Mouse (Mus musculus): ENCODE measurements at regions not wholly inside any gene's neighbourhood (a gene's known extent, or its start where the extent isn't known, plus 50 kb on each side); places are given as distances from the start of the nearest gene placed in this dataset.

- DNase-seq (ENCODE audit: low spot score), result no peak
These were observed 329.9 kb upstream of the Jarid2 start for GRCm38 (mm10) chr13:44399370-44399685.

- no peak for DNase-seq (ENCODE audit: low spot score)
These were observed 329.4 kb upstream of the Jarid2 start for GRCm38 (mm10) chr13:44399831-44400321.

GRCm38 (mm10) chr13:44404010-44404575 lies 325.2 kb upstream of the Jarid2 start:
- DNase-seq (ENCODE audit: low spot score), result no peak

- no peak for DNase-seq (ENCODE audit: low spot score)
These were observed 322.0 kb upstream of the Jarid2 start for GRCm38 (mm10) chr13:44407307-44407706.

- DNase-seq (ENCODE audit: low spot score), result no peak
These were observed 320.7 kb upstream of the Jarid2 start for GRCm38 (mm10) chr13:44408619-44408959.

- no peak for DNase-seq (ENCODE audit: low spot score)
These were observed 320.1 kb upstream of the Jarid2 start for GRCm38 (mm10) chr13:44408960-44409719.

- no peak for DNase-seq (ENCODE audit: low spot score)
These were observed 319.6 kb upstream of the Jarid2 start for GRCm38 (mm10) chr13:44409720-44410047.

GRCm38 (mm10) chr13:44411781-44412496 lies 317.3 kb upstream of the Jarid2 start:
- DNase-seq (ENCODE audit: low spot score), result no peak

GRCm38 (mm10) chr13:44413305-44413704 lies 316.0 kb upstream of the Jarid2 start:
- DNase-seq (ENCODE audit: low spot score), result no peak

- DNase-seq (ENCODE audit: low spot score), result no peak
These were observed 313.3 kb upstream of the Jarid2 start for GRCm38 (mm10) chr13:44415971-44416370.

GRCm38 (mm10) chr13:44416986-44417385 lies 312.3 kb upstream of the Jarid2 start:
- no peak for DNase-seq (ENCODE audit: low spot score)

GRCm38 (mm10) chr13:44419056-44419455 lies 310.2 kb upstream of the Jarid2 start:
- DNase-seq (ENCODE audit: low spot score), result no peak

- DNase-seq (ENCODE audit: low spot score), result no peak
These were observed 309.6 kb upstream of the Jarid2 start for GRCm38 (mm10) chr13:44419472-44420226.

GRCm38 (mm10) chr13:44420227-44420592 lies 309.1 kb upstream of the Jarid2 start:
- no peak for DNase-seq (ENCODE audit: low spot score)

GRCm38 (mm10) chr13:44420941-44421340 lies 308.3 kb upstream of the Jarid2 start:
- no peak for DNase-seq (ENCODE audit: low spot score)

GRCm38 (mm10) chr13:44421426-44421825 lies 307.8 kb upstream of the Jarid2 start:
- DNase-seq (ENCODE audit: low spot score), result no peak

- no peak for DNase-seq (ENCODE audit: low spot score)
These were observed 307.4 kb upstream of the Jarid2 start for GRCm38 (mm10) chr13:44421922-44422321.

- DNase-seq (ENCODE audit: low spot score), result no peak
These were observed 298.8 kb upstream of the Jarid2 start for GRCm38 (mm10) chr13:44430492-44430891.

GRCm38 (mm10) chr13:44437709-44438108 lies 291.6 kb upstream of the Jarid2 start:
- DNase-seq (ENCODE audit: low spot score), result no peak

- DNase-seq (ENCODE audit: low spot score), result no peak
These were observed 288.2 kb upstream of the Jarid2 start for GRCm38 (mm10) chr13:44441061-44441460.

GRCm38 (mm10) chr13:44449216-44449830 lies 280.0 kb upstream of the Jarid2 start:
- DNase-seq (ENCODE audit: low spot score), result no peak

- no peak for DNase-seq (ENCODE audit: low spot score)
These were observed 278.1 kb upstream of the Jarid2 start for GRCm38 (mm10) chr13:44451224-44451623.

Measured in c-Kit-positive CD71-positive TER-119-positive erythroid progenitor cells, embryonic 14.5 days (primary cell).